Mouse (Mus musculus) G1E (cell line): ENCODE results near the gene Trim31. TPM values are rescaled to one million over a fixed set of nuclear protein-coding genes. Genes with fewer than 3 reads are reported as not detected.

Experiments used
- ATAC-seq: 2 replicates; pipeline ENCODE4 v1.8.0; 2016; ENCODE audit warnings: mild to moderate bottlenecking; ENCODE audit not compliant: insufficient number of reproducible peaks, poor library complexity, low FRiP score, severe bottlenecking; ENCODE audit errors: extremely low read depth
- DNase-seq: peaks from one replicate; pipeline ENCODE4 v3.0.0; 2012; ENCODE audit warnings: low spot score
- H3K27me3 ChIP-seq: 2 replicates; pipeline ENCODE4 v1.6.1; 2012; ENCODE audit warnings: mild to moderate bottlenecking, low read length, inconsistent platforms; ENCODE audit not compliant: insufficient read depth
- H3K36me3 ChIP-seq: replicated peaks from 2 replicates; pipeline ENCODE3; 2012; ENCODE audit warnings: mild to moderate bottlenecking, inconsistent platforms
- H3K4me1 ChIP-seq: 2 replicates; pipeline ENCODE4 v1.6.1; 2012; ENCODE audit warnings: low read depth, low read length, inconsistent platforms, mixed read lengths; ENCODE audit not compliant: insufficient read depth
- H3K4me3 ChIP-seq: 2 replicates; pipeline ENCODE4 v1.5.1; 2012; ENCODE audit warnings: low read depth, mild to moderate bottlenecking, inconsistent platforms, low read length, moderate library complexity, mixed read lengths
- H3K9me3 ChIP-seq: replicated peaks from 2 replicates; pipeline ENCODE4 v1.6.1; 2012; ENCODE audit warnings: inconsistent platforms
- CTCF ChIP-seq: IDR thresholded peaks from 2 replicates; pipeline ENCODE4 v1.5.1; 2012; ENCODE audit warnings: low read depth, low read length, inconsistent platforms, mixed read lengths
- GATA1 ChIP-seq: IDR thresholded peaks from 2 replicates; pipeline ENCODE4 v1.6.1; 2012; ENCODE audit warnings: borderline replicate concordance, low read length, inconsistent platforms, mixed read lengths
- GATA2 ChIP-seq: IDR thresholded peaks from 2 replicates; pipeline ENCODE4 v1.6.1; 2012; ENCODE audit warnings: low read depth, low read length, inconsistent platforms, borderline replicate concordance
- POLR2AphosphoS5 ChIP-seq: IDR thresholded peaks from 2 replicates; pipeline ENCODE4 v1.6.1; 2012; ENCODE audit warnings: low read depth, low read length, inconsistent platforms; ENCODE audit not compliant: insufficient replicate concordance
- TAL1 ChIP-seq: conservative IDR thresholded peaks from 2 replicates; pipeline ENCODE4 v1.6.1; 2012; ENCODE audit warnings: low read depth, low read length, inconsistent platforms, mixed read lengths
- polyA plus RNA-seq: library from polyadenylated mRNA; stranded (reverse); fragments of >175 nt; gene quantifications from 2 replicates; pipeline ENCODE4 v1.2.3, GENCODE M21; 2012
- total RNA-seq, 2 experiments: library from RNA; stranded (forward) in 1 of 2; stranded (reverse) in 1 of 2; fragments of 200-1000 nt in 1 of 2; fragments of >200 nt in 1 of 2; fragmentation: Nextera tagmentation in 1 of 2; gene quantifications; 2 replicates each; pipeline ENCODE4 v1.2.3; 2014 to 2017

The Trim31 gene
- total and polyA plus RNA-seq, 3 experiments = not detected

DNA sequence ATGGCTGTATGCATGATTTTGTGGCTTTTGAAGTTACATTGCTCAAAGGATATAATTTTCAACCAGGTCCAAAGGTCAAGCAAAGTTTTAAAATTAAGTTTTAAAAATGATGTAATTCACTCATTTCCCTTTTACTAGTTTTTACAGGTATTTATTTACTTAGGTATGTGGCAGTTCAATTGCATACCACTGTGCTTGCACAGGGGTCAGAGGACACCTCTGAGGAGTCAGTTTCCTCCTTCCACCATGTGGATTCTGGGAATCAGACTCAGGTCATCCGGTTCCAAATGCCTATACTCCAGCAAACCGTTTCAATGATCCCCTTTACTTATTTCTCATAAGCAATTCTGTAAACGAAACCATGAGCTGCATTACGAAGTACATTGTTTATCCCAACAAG lies 24.8 kb downstream of the Trim31 start:
- H3K9me3 ChIP-seq = no peaks in the 10 kb centered on the region
- H3K4me1 ChIP-seq = peaks cover 3% of the 10 kb centered on the region; the same call in 1 of the 2 replicates
- no peaks in the 10 kb centered on the region for H3K36me3 ChIP-seq
- no peak for ATAC-seq
- DNase-seq = no peak
- TF ChIP-seq GATA2 (no peak), TAL1 (no peak), POLR2AphosphoS5 (no peak), CTCF (no peak), GATA1 (no peak)
- H3K27me3 ChIP-seq = no peaks in the 10 kb centered on the region
- no peak overlapping the region for H3K4me3 ChIP-seq

DNA sequence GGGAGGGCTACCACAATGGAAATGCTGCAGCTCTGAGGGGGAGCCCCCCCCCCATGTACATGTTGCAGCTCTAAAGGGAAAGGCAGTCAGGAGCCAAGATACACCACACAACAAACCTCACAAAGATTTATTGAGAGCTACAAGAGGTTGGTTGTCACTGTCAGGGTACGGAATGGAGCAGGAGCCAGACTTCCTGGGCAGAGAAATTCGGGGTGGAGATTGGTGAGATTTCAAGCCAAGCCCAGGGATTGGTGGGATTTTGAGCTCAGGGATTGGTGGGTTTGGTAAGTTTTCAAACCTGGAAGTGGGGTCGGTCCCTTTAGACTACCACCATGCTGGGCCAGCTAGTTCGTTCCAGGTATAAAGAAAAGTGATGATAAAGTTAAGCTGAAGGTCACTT lies 25.6 kb downstream of the Trim31 start:
- no peaks in the 10 kb centered on the region for H3K9me3 ChIP-seq
- TF ChIP-seq POLR2AphosphoS5 = no peak
- TF ChIP-seq TAL1 = no peak
- TF ChIP-seq GATA1 = no peak
- peaks cover 3% of the 10 kb centered on the region; the same call in 1 of the 2 replicates for H3K4me1 ChIP-seq
- H3K4me3 ChIP-seq = no peak overlapping the region
- no peaks in the 10 kb centered on the region for H3K27me3 ChIP-seq
- ATAC-seq = no peak
- H3K36me3 ChIP-seq = no peaks in the 10 kb centered on the region
- no peak for DNase-seq

DNA sequence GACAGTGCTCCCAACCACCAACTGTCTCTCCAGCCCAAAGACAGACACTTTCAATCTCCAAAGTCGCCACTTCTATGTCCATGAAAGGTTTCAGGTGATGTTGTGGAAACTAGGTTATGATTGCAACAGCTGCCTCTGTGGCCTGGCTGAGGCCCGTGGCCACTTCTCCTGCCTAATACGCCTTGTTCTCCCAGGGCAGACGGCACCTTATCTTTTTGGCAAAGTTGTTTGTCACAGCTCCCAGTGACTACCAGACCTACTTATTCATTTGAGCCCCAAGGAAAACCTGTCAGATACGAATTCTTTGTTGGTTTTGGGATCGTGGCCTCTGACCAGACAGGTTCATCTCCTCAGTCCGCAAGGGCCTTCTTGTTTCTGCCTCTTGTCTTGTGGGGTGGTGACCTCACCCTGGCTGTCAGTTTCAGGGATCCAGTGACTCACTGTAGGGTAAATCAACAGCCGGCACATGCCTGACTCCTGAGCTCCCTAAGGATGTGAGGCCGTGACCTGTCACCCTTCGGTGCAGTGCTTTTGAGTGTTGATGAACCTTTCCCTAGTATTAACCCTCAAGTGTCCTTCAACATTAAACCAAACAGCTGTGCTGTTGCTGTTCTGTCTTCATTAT lies 29.7 kb downstream of the Trim31 start:
- DNase-seq = no peak
- Histone ChIP-seq H3K4me3 (no peak overlapping the region), H3K36me3 (no peaks in the 10 kb centered on the region)

DNA sequence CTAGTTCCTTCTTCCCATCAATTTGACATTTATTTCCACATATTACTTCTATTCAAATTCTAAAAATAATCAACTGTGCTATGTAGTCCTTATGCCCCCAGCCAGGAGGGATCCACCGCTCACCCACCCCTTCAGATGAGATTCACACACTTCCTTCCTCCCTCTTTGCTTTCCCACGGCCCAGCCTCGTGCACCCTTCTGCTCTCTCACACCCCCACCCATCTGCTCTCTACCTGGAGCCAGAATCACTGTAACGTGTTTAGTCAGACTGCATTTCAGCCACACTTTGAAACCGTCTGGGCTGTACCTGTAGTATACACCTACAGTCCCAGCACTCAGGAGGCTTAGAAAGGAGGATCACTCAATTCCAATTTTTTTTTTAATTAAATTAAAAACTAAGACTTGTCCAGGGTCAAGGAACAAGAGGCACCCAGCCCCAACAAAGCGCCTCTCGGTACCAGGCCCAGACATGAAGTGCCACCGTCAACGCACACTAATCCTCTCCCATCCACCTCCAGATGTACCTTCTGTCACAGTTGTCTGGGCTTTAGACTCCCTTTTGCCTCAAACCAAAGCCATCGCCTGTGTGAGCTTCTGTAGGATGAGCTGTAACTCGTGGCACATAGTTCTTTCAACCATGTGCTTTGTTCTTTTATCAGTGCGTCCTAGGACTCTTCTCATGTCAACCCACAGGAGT lies 31.5 kb downstream of the Trim31 start:
- ATAC-seq = no peak
- Histone ChIP-seq H3K27me3 (peaks cover 3% of the 10 kb centered on the region; the same call in 1 of the 2 replicates), H3K9me3 (no peaks in the 10 kb centered on the region), H3K4me3 (no peak overlapping the region), H3K36me3 (no peaks in the 10 kb centered on the region), H3K4me1 (no peaks in the 10 kb centered on the region)
- DNase-seq = no peak
- no peak for TF ChIP-seq GATA1
- no peak for TF ChIP-seq TAL1
- no peak for TF ChIP-seq POLR2AphosphoS5
- no peak for TF ChIP-seq CTCF
- no peak for TF ChIP-seq GATA2

More for the DNA sequence above, 29.7 kb downstream of the Trim31 start:
- no peaks in the 10 kb centered on the region for H3K4me1 ChIP-seq
- H3K27me3 ChIP-seq = peaks cover 3% of the 10 kb centered on the region; the same call in 1 of the 2 replicates
- no peak for ATAC-seq
- H3K9me3 ChIP-seq = no peaks in the 10 kb centered on the region
- no peak for TF ChIP-seq GATA2
- TF ChIP-seq CTCF = no peak
- TF ChIP-seq GATA1 = no peak
- TF ChIP-seq POLR2AphosphoS5 = no peak
- TF ChIP-seq TAL1 = no peak

DNA sequence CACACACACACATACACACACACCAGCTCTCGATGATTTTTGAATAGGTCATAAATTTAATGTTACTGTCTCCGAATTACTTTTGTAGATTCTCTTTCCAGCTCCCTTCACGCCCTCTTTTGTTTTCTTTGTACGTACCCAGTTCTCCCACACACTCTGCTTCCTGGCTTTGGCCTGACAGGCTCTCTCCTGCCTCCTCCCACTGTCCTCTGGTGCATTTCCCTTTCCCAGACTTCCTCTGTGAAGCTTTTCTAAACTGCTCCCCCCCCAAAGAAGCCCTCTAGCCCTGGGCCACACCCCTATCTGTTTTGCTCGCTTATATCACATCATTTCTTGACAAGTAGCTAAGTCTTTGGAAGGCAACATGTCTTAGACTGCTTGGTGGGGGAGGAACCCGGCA lies 32.3 kb downstream of the Trim31 start:
- H3K9me3 ChIP-seq = no peaks in the 10 kb centered on the region
- H3K27me3 ChIP-seq = peaks cover 3% of the 10 kb centered on the region; the same call in 1 of the 2 replicates
- DNase-seq = no peak
- H3K36me3 ChIP-seq = no peaks in the 10 kb centered on the region
- H3K4me3 ChIP-seq = no peak overlapping the region
- no peak for ATAC-seq
- TF ChIP-seq POLR2AphosphoS5 = no peak
- no peaks in the 10 kb centered on the region for H3K4me1 ChIP-seq

DNA sequence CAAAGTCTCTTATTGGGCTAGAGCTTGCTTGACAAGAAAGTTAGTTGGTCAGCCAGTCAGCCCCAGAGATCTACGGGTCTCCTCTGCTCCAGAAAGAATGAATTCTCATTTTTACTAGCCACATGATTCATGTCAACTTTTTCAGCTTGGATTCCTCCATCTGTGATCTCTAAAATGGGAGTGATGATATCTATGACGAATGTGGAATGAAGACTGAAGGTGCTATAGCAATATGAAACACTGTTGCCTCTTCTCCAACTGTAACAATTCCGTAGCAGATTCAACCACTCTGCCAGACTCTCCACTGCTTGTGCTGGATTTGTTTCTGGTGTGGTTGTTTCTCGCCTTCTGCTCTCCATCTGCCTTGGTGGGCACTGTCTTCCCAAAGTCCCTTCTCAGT lies 33.2 kb downstream of the Trim31 start:
- no peaks in the 10 kb centered on the region for H3K9me3 ChIP-seq
- TF ChIP-seq GATA1 (no peak), TAL1 (no peak), CTCF (no peak), GATA2 (no peak), POLR2AphosphoS5 (no peak)
- DNase-seq = no peak
- no peaks in the 10 kb centered on the region for H3K4me1 ChIP-seq
- H3K27me3 ChIP-seq = peaks cover 3% of the 10 kb centered on the region
- ATAC-seq = no peak
- H3K4me3 ChIP-seq = no peak overlapping the region
- H3K36me3 ChIP-seq = no peaks in the 10 kb centered on the region
